15 mouse cellular contexts compared by ENCODE assay signal in the genomic region with DNA sequence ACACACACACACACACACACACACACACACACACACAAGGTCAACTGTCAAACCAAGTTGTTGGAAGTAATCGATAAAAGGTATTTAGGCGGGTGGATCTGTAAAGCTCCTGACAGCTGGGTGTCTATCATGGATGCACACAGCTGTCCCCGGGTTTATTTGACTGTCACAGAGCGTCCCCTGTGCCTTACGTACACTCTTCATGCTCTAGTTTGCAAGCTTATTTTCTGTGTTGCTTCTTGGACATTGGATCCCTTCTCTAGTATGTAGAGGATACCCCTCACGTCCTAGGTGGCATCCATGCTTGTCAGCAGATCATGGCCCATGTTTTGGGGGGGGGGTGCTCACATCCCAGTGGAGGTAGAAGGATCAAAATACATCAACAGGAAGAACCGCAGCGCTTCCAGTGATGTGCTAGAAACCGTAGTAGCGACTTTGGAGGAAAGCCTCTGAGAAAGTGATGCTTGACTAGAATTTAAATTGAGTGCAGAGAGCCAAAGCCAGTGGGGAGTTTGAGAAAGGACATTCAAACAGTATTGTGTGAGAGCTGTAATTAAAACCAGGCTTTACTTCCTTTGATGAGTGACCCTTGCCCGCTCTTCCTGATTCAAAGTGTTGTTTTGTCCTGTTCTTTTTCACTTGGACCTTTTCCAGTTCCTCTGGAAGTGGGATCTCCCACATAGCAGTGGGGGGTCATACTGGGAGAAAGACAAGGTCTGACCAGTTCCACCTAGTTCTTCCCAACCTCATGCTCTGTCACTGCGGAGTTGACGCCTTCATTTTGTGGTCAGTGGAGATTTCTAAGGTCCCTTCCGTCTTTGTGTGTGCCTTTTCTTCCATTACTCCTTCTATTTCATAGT. TPM values are rescaled to one million over a fixed set of nuclear protein-coding genes. Genes with fewer than 3 reads are reported as not detected.
A peak's percentile ranks its signal among the peaks of the same experiment; 100 is the strongest.
DNase-seq lines count a peak whose midpoint lies in the region; ATAC-seq and TF ChIP-seq lines count a peak whose summit lies in the region.
"Had no signal": no experiment of that assay in that cellular context is flagged by ENCODE, and none has a peak within 500 bp of the region (broad histone marks: within the 10 kb centered on the region; RNA-seq: fewer than 3 reads in every experiment).

No protein-coding gene starts in this region.

- H3K9ac ChIP-seq in liver, adult 2 months (ENCODE audit: low read depth, low read length), result no peak overlapping the region
- H3K9ac ChIP-seq in hindbrain, embryonic 16.5 days (ENCODE audit: low read depth, low read length), result no peak overlapping the region
- H3K9ac ChIP-seq in midbrain, postnatal 0 days (replicated peaks; ENCODE audit: low read length, poor library complexity, severe bottlenecking), result no peak overlapping the region
- H3K9ac ChIP-seq in intestine, embryonic 15.5 days, result no peak overlapping the region
- H3K9ac ChIP-seq: heart, embryonic 13.5 days; limb, embryonic 13.5 days; stomach, embryonic 15.5 days had no signal

- H3K9me3 ChIP-seq in heart, embryonic 10.5 days, result no peaks in the 10 kb centered on the region
- no peaks in the 10 kb centered on the region for H3K9me3 ChIP-seq in hindbrain, embryonic 16.5 days (ENCODE audit: control insufficient read depth, low read length)
- H3K9me3 ChIP-seq in midbrain, postnatal 0 days (ENCODE audit: low read length), result no peaks in the 10 kb centered on the region
- H3K9me3 ChIP-seq in intestine, embryonic 15.5 days, result no peaks in the 10 kb centered on the region
- H3K9me3 ChIP-seq: heart, embryonic 13.5 days; limb, embryonic 13.5 days; stomach, embryonic 15.5 days had no signal

- no peak overlapping the region for H3K4me3 ChIP-seq in heart, embryonic 10.5 days
- H3K4me3 ChIP-seq in liver, adult 2 months (ENCODE audit: insufficient read depth, low read depth, low read length), result no peak overlapping the region
- no peak overlapping the region for H3K4me3 ChIP-seq in hindbrain, embryonic 16.5 days (ENCODE audit: low read length)
- no peak overlapping the region for H3K4me3 ChIP-seq in midbrain, postnatal 0 days (ENCODE audit: low read depth, low read length)
- no peak overlapping the region for H3K4me3 ChIP-seq in intestine, embryonic 15.5 days (replicated peaks)
- H3K4me3 ChIP-seq: gastrocnemius, adult 2 months; heart, embryonic 13.5 days; limb, embryonic 13.5 days; stomach, embryonic 15.5 days had no signal

- H3K27ac ChIP-seq in heart, embryonic 10.5 days, result no peak overlapping the region
- H3K27ac ChIP-seq in liver, adult 2 months (replicated peaks; ENCODE audit: insufficient read depth, low read depth, low read length), result 0 out of 2 replicates have a peak overlapping the region, but pooled peaks have one; percentile 12
- peak overlapping the region; percentile 26 for H3K27ac ChIP-seq in hindbrain, embryonic 16.5 days (ENCODE audit: low read depth, low read length)
- H3K27ac ChIP-seq in midbrain, postnatal 0 days (ENCODE audit: low read depth, low read length), result peak overlapping the region; percentile 44
- H3K27ac ChIP-seq in intestine, embryonic 15.5 days, result no peak overlapping the region
- H3K27ac ChIP-seq: gastrocnemius, adult 2 months; heart, embryonic 13.5 days; limb, embryonic 13.5 days had no signal

- DNase-seq in heart, adult 11 months, result peak; percentile 74
- DNase-seq in heart, embryonic 10.5 days (ENCODE audit: low spot score), result no peak
- DNase-seq in liver, adult 2 months (ENCODE audit: extremely low read depth, low read depth, low spot score), result no peak
- DNase-seq in liver, result no peak
- peak; percentile 70 for DNase-seq in midbrain, postnatal 0 days (ENCODE audit: low spot score)
- no peak for DNase-seq in heart, adult 18-20 months
- DNase-seq: gastrocnemius, adult 2 months; kidney, postnatal 10 days; lung, adult 2 months had no signal

- peaks cover 6% of the 10 kb centered on the region; the same call in 1 of the 2 replicates for H3K36me3 ChIP-seq in heart, embryonic 10.5 days
- peaks cover 12% of the 10 kb centered on the region; the same call in 1 of the 2 replicates for H3K36me3 ChIP-seq in liver, adult 2 months (ENCODE audit: control insufficient read depth, insufficient read depth, low read length)
- no peaks in the 10 kb centered on the region for H3K36me3 ChIP-seq in hindbrain, embryonic 16.5 days (ENCODE audit: control insufficient read depth, insufficient read depth, low read length)
- H3K36me3 ChIP-seq in midbrain, postnatal 0 days (ENCODE audit: insufficient read depth, low read length), result no peaks in the 10 kb centered on the region
- no peaks in the 10 kb centered on the region for H3K36me3 ChIP-seq in intestine, embryonic 15.5 days
- H3K36me3 ChIP-seq: stomach, embryonic 15.5 days had no signal

- peaks cover 17% of the 10 kb centered on the region for H3K4me1 ChIP-seq in heart, embryonic 10.5 days
- H3K4me1 ChIP-seq in liver, adult 2 months (ENCODE audit: control insufficient read depth, insufficient read depth, low read length), result peaks cover 25% of the 10 kb centered on the region
- H3K4me1 ChIP-seq in hindbrain, embryonic 16.5 days (ENCODE audit: control insufficient read depth, insufficient read depth, low read depth, low read length), result peaks cover 8% of the 10 kb centered on the region; the same call in 1 of the 2 replicates
- 0 out of 2 replicates have a peak, but pooled peaks cover 3% of the 10 kb centered on the region for H3K4me1 ChIP-seq in midbrain, postnatal 0 days (ENCODE audit: insufficient read depth, low read length)
- peaks cover 16% of the 10 kb centered on the region for H3K4me1 ChIP-seq in intestine, embryonic 15.5 days (replicated peaks)

- peak; percentile 63 for ATAC-seq in hindbrain, embryonic 16.5 days
- 0 out of 2 replicates have a peak, but pooled peaks have one; percentile 38 for ATAC-seq in midbrain, postnatal 0 days (ENCODE audit: low FRiP score)
- no peak for ATAC-seq in intestine, embryonic 15.5 days
- ATAC-seq: CD4-positive, CD25-positive, alpha-beta regulatory T cell, adult 4 months had no signal

- H3K79me2 ChIP-seq in liver, adult 2 months (ENCODE audit: control insufficient read depth, insufficient read depth, low read length), result peaks cover 46% of the 10 kb centered on the region; the same call in 1 of the 2 replicates

- no peak for TF ChIP-seq CTCF in liver, adult 2 months (IDR thresholded peaks at IDR 0.05; ENCODE audit: low read depth, low read length)
- no peak for TF ChIP-seq CTCF in midbrain, postnatal 0 days (IDR thresholded peaks at IDR 0.05)

- TF ChIP-seq POLR2A in liver, adult 2 months (IDR thresholded peaks at IDR 0.05; ENCODE audit: extremely low read depth, insufficient read depth, low read length), result no peak

- no peaks in the 10 kb centered on the region for H3K27me3 ChIP-seq in heart, embryonic 10.5 days (ENCODE audit: insufficient read depth, poor library complexity, severe bottlenecking)
- no peaks in the 10 kb centered on the region for H3K27me3 ChIP-seq in liver, adult 2 months (ENCODE audit: control insufficient read depth, insufficient read depth, low read length)
- no peaks in the 10 kb centered on the region for H3K27me3 ChIP-seq in hindbrain, embryonic 16.5 days (replicated peaks; ENCODE audit: control insufficient read depth, insufficient read depth, low read length)
- H3K27me3 ChIP-seq in midbrain, postnatal 0 days (ENCODE audit: insufficient read depth, low read length), result no peaks in the 10 kb centered on the region
- no peaks in the 10 kb centered on the region for H3K27me3 ChIP-seq in intestine, embryonic 15.5 days (replicated peaks)
- H3K27me3 ChIP-seq: heart, embryonic 13.5 days; limb, embryonic 13.5 days; stomach, embryonic 15.5 days had no signal

- no peak overlapping the region for H3K4me2 ChIP-seq in hindbrain, embryonic 16.5 days (ENCODE audit: low read length)
- no peak overlapping the region for H3K4me2 ChIP-seq in midbrain, postnatal 0 days (ENCODE audit: low read depth, low read length, poor library complexity, severe bottlenecking)
- H3K4me2 ChIP-seq in intestine, embryonic 15.5 days (replicated peaks), result no peak overlapping the region
- H3K4me2 ChIP-seq: heart, embryonic 13.5 days; limb, embryonic 13.5 days; stomach, embryonic 15.5 days had no signal

- 84% methylated on average over 14 of the region's 14 CpGs for WGBS in heart, embryonic 10.5 days
- 85% methylated on average over 14 of the region's 14 CpGs for WGBS in liver, adult 2 months
- 61% methylated on average over 14 of the region's 14 CpGs for WGBS in hindbrain, embryonic 16.5 days
- 42% methylated on average over 14 of the region's 14 CpGs for WGBS in midbrain, postnatal 0 days
- WGBS in intestine, embryonic 15.5 days, result 84% methylated on average over 14 of the region's 14 CpGs

RNA-seq across cellular contexts. Expression of a gene that starts 41.4 kb away (rescaled TPM):
- polyA plus RNA-seq in heart, embryonic 10.5 days (2016; fragmentation: Nextera tagmentation; extraction: Ambion mirVana), result 2.9 and 4.5 TPM in 2 replicates
- total RNA-seq in liver, adult 2 months (2014; rRNA removed), result 17.2 and 17.8 TPM in 2 replicates
- polyA plus RNA-seq in liver, adult 2 months (2012; rRNA removed), result 4.2 and 4.7 TPM in 2 replicates
- polyA plus RNA-seq in hindbrain, embryonic 16.5 days (2015; fragmentation: Nextera tagmentation; extraction: Ambion mirVana), result 2.2 and 2.5 TPM in 2 replicates
- 3.1 and 3.5 TPM in 2 replicates for total RNA-seq in midbrain, postnatal 0 days (2014; rRNA removed)
- polyA plus RNA-seq in midbrain, postnatal 0 days (2015; fragmentation: Nextera tagmentation; extraction: Ambion mirVana), result 1.2 and 1.4 TPM in 2 replicates
- 3.1 and 3.4 TPM in 2 replicates for polyA plus RNA-seq in intestine, embryonic 15.5 days (2015; fragmentation: Nextera tagmentation; extraction: Ambion mirVana)
- 1 to 10 TPM; 5.1 to 5.6 TPM for total RNA-seq in heart, adult 18-20 months (2021)

RNA-seq across cellular contexts. Expression of a gene that starts 41.6 kb away (rescaled TPM):
- polyA plus RNA-seq in heart, embryonic 10.5 days (2016; fragmentation: Nextera tagmentation; extraction: Ambion mirVana), result 20.6 and 26.3 TPM in 2 replicates
- total RNA-seq in liver, adult 2 months (2014; rRNA removed), result 9.2 and 11.7 TPM in 2 replicates
- polyA plus RNA-seq in liver, adult 2 months (2012; rRNA removed), result 6.4 and 6.5 TPM in 2 replicates
- polyA plus RNA-seq in hindbrain, embryonic 16.5 days (2015; fragmentation: Nextera tagmentation; extraction: Ambion mirVana), result 52.1 and 54.0 TPM in 2 replicates
- 38.2 and 57.3 TPM in 2 replicates for total RNA-seq in midbrain, postnatal 0 days (2014; rRNA removed)
- polyA plus RNA-seq in midbrain, postnatal 0 days (2015; fragmentation: Nextera tagmentation; extraction: Ambion mirVana), result 38.6 and 39.3 TPM in 2 replicates
- 18.6 and 20.1 TPM in 2 replicates for polyA plus RNA-seq in intestine, embryonic 15.5 days (2015; fragmentation: Nextera tagmentation; extraction: Ambion mirVana)
- 10 to 100 TPM; 36.9 to 37.7 TPM for total RNA-seq in heart, adult 18-20 months (2021)

Comparison
In these comparisons a context has a peak if more than half of its experiments do, and no peak if none do; other contexts are left out.
1. DNase-seq: peak in heart, adult 11 months (single experiment) and midbrain, postnatal 0 days (single experiment); none in heart, embryonic 10.5 days (single experiment), liver, adult 2 months (single experiment), liver (single experiment) and heart, adult 18-20 months (0 of 2).
2. H3K27ac ChIP-seq: peak in liver, adult 2 months (single experiment), hindbrain, embryonic 16.5 days (single experiment) and midbrain, postnatal 0 days (single experiment); none in heart, embryonic 10.5 days (single experiment) and intestine, embryonic 15.5 days (single experiment).